In the genomic region with DNA sequence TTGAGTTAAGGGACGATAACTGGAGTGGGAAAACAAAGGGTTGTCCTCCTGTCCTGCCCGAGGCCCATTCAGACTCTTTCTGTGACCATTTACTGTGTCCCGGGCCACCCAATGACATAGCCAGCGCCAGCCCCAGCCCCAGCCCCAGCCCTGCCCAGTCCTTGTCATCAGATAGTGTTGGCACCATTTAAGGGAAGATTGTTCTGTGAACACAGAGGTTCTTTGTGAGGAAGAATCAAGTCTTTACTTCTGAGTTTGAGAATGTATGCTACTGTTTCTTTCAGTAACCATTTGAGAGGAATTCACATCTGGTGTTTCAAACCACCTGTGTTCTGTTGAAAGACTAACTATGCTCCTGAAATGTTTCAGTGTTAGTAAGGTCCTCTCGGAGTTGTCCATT, we compare ENCODE assay signal across 23 mouse cellular contexts.
A peak's percentile ranks its signal among the peaks of the same experiment; 100 is the strongest.
DNase-seq lines count a peak whose midpoint lies in the region; ATAC-seq and TF ChIP-seq lines count a peak whose summit lies in the region.
"Had no signal": no experiment of that assay in that cellular context is flagged by ENCODE, and none has a peak within 500 bp of the region (broad histone marks: within the 10 kb centered on the region; RNA-seq: fewer than 3 reads in every experiment).

No protein-coding gene starts in this region.

- WGBS in lung, postnatal 0 days, result 49% methylated on average over 5 of the region's 5 CpGs

- H3K4me2 ChIP-seq in lung, postnatal 0 days (replicated peaks; ENCODE audit: low read depth, low read length), result no peak overlapping the region
- H3K4me2 ChIP-seq: embryonic facial prominence, embryonic 13.5 days; forebrain, embryonic 13.5 days; hindbrain, embryonic 13.5 days had no signal

- H3K9ac ChIP-seq in lung, postnatal 0 days (replicated peaks; ENCODE audit: low read depth), result no peak overlapping the region
- H3K9ac ChIP-seq: embryonic facial prominence, embryonic 13.5 days; forebrain, embryonic 13.5 days; forebrain, postnatal 0 days; hindbrain, embryonic 13.5 days had no signal

- H3K36me3 ChIP-seq in lung, postnatal 0 days (ENCODE audit: insufficient read depth, low read length), result no peaks in the 10 kb centered on the region
- H3K36me3 ChIP-seq: embryonic facial prominence, embryonic 13.5 days; heart, embryonic 10.5 days; hindbrain, embryonic 13.5 days had no signal

- TF ChIP-seq CTCF in lung, postnatal 0 days (IDR thresholded peaks at IDR 0.05), result no peak

- intact Hi-C loops in heart, postnatal 10 days (cut with DNase I), result no loop called here

- no peak overlapping the region for H3K4me3 ChIP-seq in lung, postnatal 0 days (ENCODE audit: low read depth, low read length)
- H3K4me3 ChIP-seq: embryonic facial prominence, embryonic 13.5 days; forebrain, embryonic 13.5 days; heart, embryonic 10.5 days; hindbrain, embryonic 13.5 days had no signal

- peak; percentile 31; the same call in 1 of the 2 replicates for ATAC-seq in frontal cortex, adult (ENCODE audit: low TSS enrichment)
- no peak for ATAC-seq in lung, postnatal 0 days
- ATAC-seq: forebrain, embryonic 13.5 days; forebrain, postnatal 0 days; hindbrain, postnatal 0 days had no signal

- DNase-seq in frontal cortex, adult 2 months (ENCODE audit: extremely low spot score in 1 of 2, low spot score in 1 of 2), result no peak
- peak; percentile 51 for DNase-seq in retina, postnatal 1 day
- no peak for DNase-seq in retina, embryonic 14.5 days (ENCODE audit: low spot score)
- peak; percentile 48 for DNase-seq in Muller cell, postnatal 12 days (ENCODE audit: inconsistent ontology term)
- DNase-seq in brain, adult 2 months (ENCODE audit: low read depth, low spot score), result peak; percentile 83
- no peak for DNase-seq in lung, postnatal 0 days (ENCODE audit: low spot score)
- DNase-seq in heart, postnatal 10 days, result no peak
- DNase-seq: adrenal gland, adult 2 months; adrenal gland, postnatal 25 days; cerebellum, adult 11 months; cerebellum, adult 9-11 months; cerebellum, postnatal 36 days; forebrain, postnatal 0 days; gastrocnemius, postnatal 10 days; heart, adult 18-20 months; heart, postnatal 14 days had no signal

- H3K27me3 ChIP-seq in lung, postnatal 0 days (replicated peaks; ENCODE audit: insufficient read depth, low read length), result no peaks in the 10 kb centered on the region
- H3K27me3 ChIP-seq: CH12.LX; embryonic facial prominence, embryonic 13.5 days; hindbrain, embryonic 13.5 days had no signal

- no peaks in the 10 kb centered on the region for H3K9me3 ChIP-seq in lung, postnatal 0 days (ENCODE audit: low read length)
- H3K9me3 ChIP-seq: embryonic facial prominence, embryonic 13.5 days; forebrain, embryonic 13.5 days; heart, embryonic 10.5 days; hindbrain, embryonic 13.5 days had no signal

- H3K4me1 ChIP-seq in lung, postnatal 0 days (ENCODE audit: insufficient read depth, low read depth, low read length), result no peaks in the 10 kb centered on the region

- H3K27ac ChIP-seq in lung, postnatal 0 days (ENCODE audit: low read length), result no peak overlapping the region
- H3K27ac ChIP-seq: embryonic facial prominence, embryonic 13.5 days; forebrain, embryonic 13.5 days; heart, embryonic 10.5 days; hindbrain, postnatal 0 days had no signal

- TF ChIP-seq EP300 in lung, postnatal 0 days (IDR thresholded peaks at IDR 0.05), result no peak

Comparison
In these comparisons a context has a peak if more than half of its experiments do, and no peak if none do; other contexts are left out.
1. DNase-seq: peak in retina, postnatal 1 day (single experiment), Muller cell, postnatal 12 days (single experiment) and brain, adult 2 months (single experiment); none in frontal cortex, adult 2 months (0 of 2), retina, embryonic 14.5 days (single experiment), lung, postnatal 0 days (single experiment) and heart, postnatal 10 days (0 of 2).